Mouse (Mus musculus) frontal cortex, postnatal 14 days (tissue): ENCODE data around the gene Isl2.

Experiments used
- DNase-seq, 2 experiments: peaks; one replicate each; pipeline ENCODE4 v3.0.0; 2022; ENCODE audit warnings: low spot score in 2 of 2

The Isl2 gene

DNA sequence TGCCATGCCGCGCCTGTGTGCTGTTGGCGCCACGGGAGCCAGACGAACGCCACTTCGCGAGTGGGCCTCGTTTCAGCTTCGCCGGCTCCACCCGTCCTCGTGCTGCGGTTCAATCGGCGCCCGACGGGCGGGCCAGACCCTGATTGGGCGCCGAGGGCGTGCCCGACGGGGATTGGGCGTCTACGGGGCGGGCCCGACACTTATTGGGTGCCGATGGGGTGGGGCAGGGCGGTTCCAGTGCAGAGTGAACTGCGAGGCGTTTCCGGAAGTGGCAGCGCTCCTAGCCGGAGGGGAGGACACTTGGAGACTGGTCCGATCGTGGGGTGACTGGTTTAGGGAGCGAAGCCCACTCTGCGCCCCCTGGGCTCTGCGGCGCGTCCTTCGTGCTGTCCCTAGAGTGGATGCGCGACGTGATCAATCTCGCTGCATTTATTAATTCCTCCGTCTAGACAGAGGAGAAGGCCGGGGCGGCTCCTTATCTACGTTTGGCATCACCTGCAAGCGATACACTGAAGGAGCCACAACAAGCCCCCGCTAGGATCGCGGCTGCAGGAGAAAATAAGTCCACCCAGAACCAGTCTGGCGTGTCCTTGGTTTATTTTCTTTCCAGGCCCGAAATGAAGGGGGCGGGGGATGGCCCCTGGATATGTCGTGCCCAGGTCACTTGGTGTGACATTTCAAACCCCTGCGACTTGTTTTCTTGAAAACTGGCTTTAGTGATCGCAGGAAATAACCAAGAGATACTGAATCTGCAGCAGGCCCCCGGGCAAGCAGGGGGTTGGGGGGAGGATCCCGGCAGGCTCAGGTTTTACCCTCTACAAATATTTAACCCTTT lies 7.9 kb downstream of the Isl2 start:
- no peak for DNase-seq

DNA sequence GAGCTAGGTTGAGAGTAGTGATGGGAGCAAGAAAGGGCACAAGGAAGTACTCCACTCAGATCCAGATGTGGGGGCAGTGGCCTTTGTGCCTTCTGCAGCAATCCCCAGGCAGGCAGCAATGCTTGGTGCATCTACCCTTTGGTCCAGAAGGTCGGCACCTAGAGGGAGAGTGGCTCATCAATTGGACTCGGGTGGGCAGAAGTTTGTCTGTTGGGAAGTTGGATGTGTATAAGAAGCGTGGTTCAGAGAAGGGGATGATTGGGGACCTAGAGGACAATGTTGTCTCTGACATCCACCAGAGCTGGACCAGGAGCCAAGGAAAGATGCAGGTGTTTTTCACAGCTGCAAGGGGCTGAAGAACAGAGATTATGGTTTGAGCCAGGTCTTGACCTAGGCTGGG lies 10.4 kb downstream of the Isl2 start:
- no peak for DNase-seq

DNA sequence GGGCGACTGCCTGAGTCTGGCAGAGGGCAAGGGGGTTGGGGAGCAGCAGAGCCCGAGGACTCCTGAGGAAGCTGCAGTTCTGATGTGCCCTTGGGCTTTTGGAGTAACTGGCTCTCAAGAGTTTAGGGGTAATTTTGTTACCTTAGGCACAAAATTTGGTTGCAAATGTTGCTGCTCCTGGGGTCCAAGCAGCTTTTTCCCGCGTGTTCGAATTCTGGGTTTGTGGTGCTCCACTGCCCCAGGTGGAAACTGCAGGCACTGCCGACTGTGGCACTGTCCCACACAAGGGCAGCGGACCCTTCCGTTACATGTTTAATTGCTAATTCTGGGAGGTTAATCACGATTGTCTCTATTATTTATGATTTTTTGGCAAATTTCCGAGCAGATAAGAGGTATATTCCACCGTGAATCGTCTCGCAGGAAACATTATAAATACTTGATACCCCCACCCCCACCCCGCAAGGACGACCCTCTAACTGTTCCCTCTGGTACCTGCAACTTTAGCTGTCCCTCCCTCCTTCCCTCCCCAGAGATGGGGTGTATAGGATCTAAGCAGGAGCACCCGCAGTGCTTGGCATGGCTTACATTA lies 10.9 kb downstream of the Isl2 start:
- no peak for DNase-seq

DNA sequence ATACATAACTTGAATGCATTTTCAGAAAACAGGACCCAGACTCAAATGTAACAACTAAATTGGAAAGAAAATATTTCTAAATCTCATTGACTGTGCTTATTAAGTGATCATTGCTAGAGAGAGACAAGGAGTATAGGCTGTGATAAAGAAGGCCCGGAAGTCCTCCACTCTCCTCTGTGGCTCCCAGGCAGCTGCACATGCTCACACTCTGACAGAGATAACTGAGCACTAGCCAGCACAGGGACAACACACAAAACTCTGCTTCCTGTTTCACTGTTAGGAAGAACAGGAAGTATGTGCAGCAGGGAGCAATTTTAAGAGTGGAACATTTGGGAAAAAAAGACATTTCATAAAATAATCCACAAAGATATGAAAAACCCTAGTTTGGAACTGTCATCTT lies 16.5 kb downstream of the Isl2 start:
- no peak for DNase-seq

DNA sequence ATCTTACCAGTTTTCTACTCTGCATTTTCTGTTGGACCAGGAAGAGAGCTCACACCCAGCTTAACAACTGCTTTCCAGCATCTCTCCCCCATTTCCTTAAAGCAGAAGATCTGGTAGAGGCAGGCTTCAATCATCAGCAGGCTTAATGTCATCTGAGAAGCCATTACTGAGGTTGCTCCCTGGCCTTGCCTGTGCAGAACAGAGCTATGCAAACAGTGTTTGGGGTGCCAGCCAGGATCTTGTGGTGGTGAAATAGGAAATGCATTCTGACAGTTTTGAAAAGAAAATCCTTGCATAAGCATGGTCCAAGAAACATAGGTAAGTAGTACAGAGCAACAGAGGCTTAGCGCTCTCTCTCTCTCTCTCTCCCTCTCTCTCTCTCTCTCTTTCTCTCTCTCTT lies 22.5 kb downstream of the Isl2 start:
- DNase-seq = no peak

DNA sequence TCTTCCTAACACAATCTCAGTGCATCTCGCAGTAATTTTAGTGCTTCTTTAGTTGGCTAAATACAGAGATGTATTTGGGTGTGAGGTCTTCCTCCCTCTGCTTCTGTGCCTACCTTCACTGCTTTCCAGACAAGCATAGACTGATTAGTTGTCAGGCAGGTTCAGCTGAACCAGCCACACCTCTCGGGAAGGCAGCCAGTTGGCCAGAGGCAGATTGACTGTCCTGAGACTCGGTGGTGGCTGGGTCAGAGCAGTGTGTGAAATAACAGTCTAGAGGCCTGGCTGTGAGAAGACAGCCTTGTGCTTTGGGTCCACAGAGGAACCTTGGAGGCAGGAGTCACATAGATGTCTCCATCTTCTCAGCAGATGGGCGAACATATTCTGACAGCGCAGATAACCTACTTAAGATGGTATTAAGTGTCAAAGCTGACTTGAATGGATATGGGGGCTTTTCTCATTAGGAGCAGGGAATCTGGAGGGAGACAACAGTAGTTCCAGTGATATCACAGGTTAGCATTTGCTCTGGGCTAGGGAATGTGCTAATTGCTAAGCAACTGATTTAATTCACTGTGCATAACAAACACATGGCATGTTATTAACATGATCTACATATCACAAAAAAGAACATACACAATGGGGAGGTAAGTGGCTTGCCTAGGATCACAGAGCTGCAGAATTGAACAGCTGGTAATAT lies 30.1 kb downstream of the Isl2 start:
- DNase-seq = no peak

DNA sequence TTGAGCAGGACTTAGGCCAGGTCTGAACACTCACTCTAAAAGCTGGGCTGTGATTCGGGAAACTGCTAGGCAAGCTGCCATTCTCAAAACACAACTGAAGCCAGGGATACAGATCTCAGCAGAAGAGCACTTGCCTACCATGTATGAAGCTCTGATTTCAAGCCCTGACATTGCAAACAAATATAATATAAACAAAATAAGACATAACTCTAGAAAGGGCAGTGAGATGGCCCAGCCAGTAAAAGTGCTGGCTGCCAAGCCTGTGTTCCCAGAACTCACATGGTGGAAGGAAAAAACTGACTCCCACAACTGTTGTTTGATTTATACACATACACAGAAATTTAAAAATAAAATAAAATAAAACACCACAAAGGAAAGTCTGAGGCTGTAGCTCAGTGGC lies 32.6 kb downstream of the Isl2 start:
- no peak for DNase-seq

DNA sequence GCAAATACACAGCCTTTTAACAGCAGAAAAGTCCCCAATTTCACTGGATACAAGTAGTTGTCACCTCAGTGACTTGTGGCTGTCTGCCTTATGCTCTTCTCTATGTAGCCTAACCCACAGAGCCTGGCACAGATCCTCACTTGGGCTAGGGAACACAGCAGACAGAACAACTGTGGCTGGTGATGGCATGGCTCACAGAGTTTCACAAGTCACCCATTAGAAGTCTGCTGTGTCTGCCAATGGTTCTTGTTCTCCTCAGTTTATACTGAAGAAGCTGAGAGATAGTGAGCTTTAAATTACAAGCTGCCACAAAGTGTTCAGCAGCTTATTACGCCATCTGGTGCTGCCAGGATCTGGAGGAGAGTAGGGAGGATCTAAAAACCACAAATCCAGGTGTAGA lies 38.1 kb downstream of the Isl2 start:
- DNase-seq = no peak

DNA sequence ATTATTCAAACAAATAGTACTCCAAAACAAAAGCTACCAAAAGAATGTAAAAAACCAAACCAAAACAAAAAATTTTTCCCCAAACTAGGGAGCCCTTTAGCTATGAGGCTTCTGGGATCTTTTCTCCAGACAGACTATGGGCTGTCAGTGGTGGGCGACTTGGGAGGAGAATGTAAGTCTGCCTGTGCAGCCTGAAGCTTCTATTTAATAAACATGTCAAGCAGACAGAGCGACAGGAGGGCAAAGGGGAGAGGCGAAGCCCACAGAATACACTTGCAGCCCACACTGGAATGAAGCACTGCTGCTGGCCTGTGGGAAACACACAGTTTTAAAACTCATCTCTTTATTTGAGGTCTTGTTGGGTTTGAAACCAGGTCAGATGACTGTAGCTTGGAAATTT lies 42.9 kb downstream of the Isl2 start:
- no peak for DNase-seq

DNA sequence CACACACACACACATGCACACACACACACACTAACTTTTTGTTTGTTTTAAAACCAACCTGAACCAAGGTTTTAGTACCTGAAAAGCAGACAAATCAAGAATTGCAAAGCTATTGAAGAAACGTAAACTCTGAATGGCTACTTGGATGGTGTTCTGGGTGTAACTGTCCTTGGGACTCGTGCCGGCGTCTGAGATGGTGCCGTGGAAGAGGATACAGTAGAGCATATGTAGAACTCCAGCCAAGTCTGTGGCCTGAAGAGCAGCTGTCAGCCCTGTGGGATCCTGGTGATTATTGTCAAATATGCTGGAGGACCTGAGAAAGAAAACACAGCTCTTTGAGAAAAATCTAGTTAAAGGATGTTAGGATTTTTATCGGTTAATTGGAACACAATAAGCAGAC lies 47.7 kb downstream of the Isl2 start:
- no peak for DNase-seq
